Mouse (Mus musculus): ENCODE data around the gene Fkbp11. TPM values are rescaled to one million over a fixed set of nuclear protein-coding genes. Genes with fewer than 3 reads are reported as not detected.

Gene Fkbp11
- polyA plus RNA-seq, 1 experiment: 4.7 TPM

GRCm38 (mm10) chr15:98722854-98723253 is 5.1 kb downstream of the Fkbp11 start:
- no peak for TF ChIP-seq CTCF (IDR thresholded peaks at IDR 0.05; ENCODE audit: borderline replicate concordance, extremely low read depth, insufficient read depth, insufficient read length)
- no peak for TF ChIP-seq POLR2A (IDR thresholded peaks at IDR 0.05; ENCODE audit: borderline replicate concordance, extremely low read depth, insufficient read depth, insufficient read length, poor library complexity, severe bottlenecking)
- no peak for DNase-seq (ENCODE audit: low read depth)

- TF ChIP-seq POLR2A (IDR thresholded peaks at IDR 0.05; ENCODE audit: borderline replicate concordance, extremely low read depth, insufficient read depth, insufficient read length, poor library complexity, severe bottlenecking) (no peak), CTCF (IDR thresholded peaks at IDR 0.05; ENCODE audit: borderline replicate concordance, extremely low read depth, insufficient read depth, insufficient read length) (no peak)
- DNase-seq (ENCODE audit: low read depth): peak; percentile 81
Measured at GRCm38 (mm10) chr15:98722191-98722590, 5.8 kb downstream of the Fkbp11 start.

GRCm38 (mm10) chr15:98717301-98717700 is 10.7 kb downstream of the Fkbp11 start:
- DNase-seq (ENCODE audit: low read depth): no peak
- TF ChIP-seq POLR2A (IDR thresholded peaks at IDR 0.05; ENCODE audit: borderline replicate concordance, extremely low read depth, insufficient read depth, insufficient read length, poor library complexity, severe bottlenecking) (no peak), CTCF (IDR thresholded peaks at IDR 0.05; ENCODE audit: borderline replicate concordance, extremely low read depth, insufficient read depth, insufficient read length) (no peak)

- no peak for DNase-seq (ENCODE audit: low read depth)
- TF ChIP-seq CTCF (IDR thresholded peaks at IDR 0.05; ENCODE audit: borderline replicate concordance, extremely low read depth, insufficient read depth, insufficient read length) (no peak), POLR2A (IDR thresholded peaks at IDR 0.05; ENCODE audit: borderline replicate concordance, extremely low read depth, insufficient read depth, insufficient read length, poor library complexity, severe bottlenecking) (no peak)
Measured at GRCm38 (mm10) chr15:98714230-98714652, 13.8 kb downstream of the Fkbp11 start.

- DNase-seq (ENCODE audit: low read depth): peak; percentile 70
- TF ChIP-seq CTCF (IDR thresholded peaks at IDR 0.05; ENCODE audit: borderline replicate concordance, extremely low read depth, insufficient read depth, insufficient read length) (peak; percentile 76), POLR2A (IDR thresholded peaks at IDR 0.05; ENCODE audit: borderline replicate concordance, extremely low read depth, insufficient read depth, insufficient read length, poor library complexity, severe bottlenecking) (no peak)
Measured at GRCm38 (mm10) chr15:98710442-98710841, 17.6 kb downstream of the Fkbp11 start.

GRCm38 (mm10) chr15:98707766-98708372 is 20.1 kb downstream of the Fkbp11 start, which contains the start of gene Ccdc65:
TSS of gene Ccdc65 (plus strand) at chr15:98708207.
- peak; percentile 93 for DNase-seq (ENCODE audit: low read depth)
- TF ChIP-seq POLR2A (IDR thresholded peaks at IDR 0.05; ENCODE audit: borderline replicate concordance, extremely low read depth, insufficient read depth, insufficient read length, poor library complexity, severe bottlenecking): no peak
- peak; percentile 70 for TF ChIP-seq CTCF (IDR thresholded peaks at IDR 0.05; ENCODE audit: borderline replicate concordance, extremely low read depth, insufficient read depth, insufficient read length)

GRCm38 (mm10) chr15:98704312-98704711 is 23.7 kb downstream of the Fkbp11 start:
- no peak for DNase-seq (ENCODE audit: low read depth)
- TF ChIP-seq POLR2A (IDR thresholded peaks at IDR 0.05; ENCODE audit: borderline replicate concordance, extremely low read depth, insufficient read depth, insufficient read length, poor library complexity, severe bottlenecking) (no peak), CTCF (IDR thresholded peaks at IDR 0.05; ENCODE audit: borderline replicate concordance, extremely low read depth, insufficient read depth, insufficient read length) (no peak)

- peak; percentile 91 for TF ChIP-seq CTCF (IDR thresholded peaks at IDR 0.05; ENCODE audit: borderline replicate concordance, extremely low read depth, insufficient read depth, insufficient read length)
- no peak for TF ChIP-seq POLR2A (IDR thresholded peaks at IDR 0.05; ENCODE audit: borderline replicate concordance, extremely low read depth, insufficient read depth, insufficient read length, poor library complexity, severe bottlenecking)
- DNase-seq (ENCODE audit: low read depth): peak; percentile 91
Measured at GRCm38 (mm10) chr15:98699190-98700105, 28.6 kb downstream of the Fkbp11 start.

GRCm38 (mm10) chr15:98696216-98696615 is 31.8 kb downstream of the Fkbp11 start:
- DNase-seq (ENCODE audit: low read depth): no peak
- TF ChIP-seq POLR2A (IDR thresholded peaks at IDR 0.05; ENCODE audit: borderline replicate concordance, extremely low read depth, insufficient read depth, insufficient read length, poor library complexity, severe bottlenecking) (no peak), CTCF (IDR thresholded peaks at IDR 0.05; ENCODE audit: borderline replicate concordance, extremely low read depth, insufficient read depth, insufficient read length) (no peak)

- DNase-seq (ENCODE audit: low read depth): no peak
- TF ChIP-seq CTCF (IDR thresholded peaks at IDR 0.05; ENCODE audit: borderline replicate concordance, extremely low read depth, insufficient read depth, insufficient read length) (no peak), POLR2A (IDR thresholded peaks at IDR 0.05; ENCODE audit: borderline replicate concordance, extremely low read depth, insufficient read depth, insufficient read length, poor library complexity, severe bottlenecking) (no peak)
Measured at GRCm38 (mm10) chr15:98695726-98696125, 32.3 kb downstream of the Fkbp11 start.

GRCm38 (mm10) chr15:98692171-98692715 is 35.8 kb downstream of the Fkbp11 start:
- TF ChIP-seq POLR2A (IDR thresholded peaks at IDR 0.05; ENCODE audit: borderline replicate concordance, extremely low read depth, insufficient read depth, insufficient read length, poor library complexity, severe bottlenecking): no peak
- no peak for TF ChIP-seq CTCF (IDR thresholded peaks at IDR 0.05; ENCODE audit: borderline replicate concordance, extremely low read depth, insufficient read depth, insufficient read length)
- DNase-seq (ENCODE audit: low read depth): peak; percentile 21

Measured in brain, embryonic 14.5 days (tissue).